Mouse (Mus musculus) CH12.LX (cell line): Measurements from ENCODE around the gene Nek4.

Experiments
- CTCF ChIP-seq, 2 experiments: IDR thresholded peaks in 1 of 2; conservative IDR thresholded peaks in 1 of 2; 2 replicates each; pipeline ENCODE4 v1.5.1; 2011 to 2012; ENCODE audit warnings: low read depth in 2 of 2, low read length in 2 of 2, improper control_type of control experiment in 1 of 2, inconsistent platforms in 1 of 2, mild to moderate bottlenecking in 1 of 2, moderate library complexity in 1 of 2
- E2F4 ChIP-seq: IDR thresholded peaks from 2 replicates; pipeline ENCODE4 v1.6.1; 2011; ENCODE audit warnings: low read depth, low read length, improper control_type of control experiment; ENCODE audit not compliant: insufficient replicate concordance
- HCFC1 ChIP-seq: IDR thresholded peaks from 2 replicates; pipeline ENCODE4 v1.6.1; 2012; ENCODE audit warnings: low read depth, mild to moderate bottlenecking, inconsistent platforms, low read length, improper control_type of control experiment
- RAD21 ChIP-seq: IDR thresholded peaks from 2 replicates; pipeline ENCODE4 v1.6.1; 2011; ENCODE audit warnings: low read depth, mild to moderate bottlenecking, low read length, improper control_type of control experiment, moderate library complexity
- USF1 ChIP-seq: IDR thresholded peaks from 2 replicates; pipeline ENCODE4 v1.6.1; 2014; ENCODE audit warnings: low read depth, mild to moderate bottlenecking, inconsistent platforms, low read length, improper control_type of control experiment

DNA sequence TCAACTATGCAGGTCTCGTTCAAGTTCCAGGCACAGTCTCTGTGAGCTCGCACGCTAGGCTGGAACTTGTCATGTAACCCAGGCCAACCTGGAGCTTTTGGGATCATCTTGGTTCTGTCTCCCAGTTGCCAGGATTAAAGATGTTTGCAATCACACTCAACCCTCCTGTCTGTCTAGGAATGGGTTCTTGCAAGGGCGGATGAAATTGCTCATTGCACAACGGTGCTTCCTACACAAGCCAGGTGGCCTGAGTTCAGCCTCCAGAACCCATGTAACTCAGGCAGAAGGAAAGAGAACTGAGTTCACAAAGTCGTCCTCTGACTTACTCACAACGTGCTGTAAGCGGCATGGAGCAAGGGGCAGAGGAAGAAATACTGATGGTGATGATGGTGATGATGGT is 40.0 kb upstream of the Nek4 start:
- TF ChIP-seq HCFC1 (no peak), RAD21 (no peak), CTCF (conservative IDR thresholded peaks at IDR 0.05 in 1 of 2, IDR thresholded peaks at IDR 0.05 in 1 of 2; ENCODE audit: low read depth in 2 of 2, low read length in 2 of 2) (no peak), E2F4 (no peak), USF1 (no peak)
